Mouse (Mus musculus) neural tube, embryonic 14.5 days (tissue): ENCODE measurements around the gene Rfx4. TPM values are rescaled to one million over a fixed set of nuclear protein-coding genes. Genes with fewer than 3 reads are reported as not detected.

ENCODE experiments used
- ATAC-seq: fragments of 200-750 bp; cut with Nextera tagmentation; 2 replicates; pipeline ENCODE4 v1.8.0; 2017; ENCODE audit warnings: low read depth, mild to moderate bottlenecking, moderate TSS enrichment, moderate library complexity
- H3K27ac ChIP-seq: fragments of 300-500 bp; sonication (generic); 2 replicates; pipeline ENCODE4 v1.5.1; 2014; ENCODE audit warnings: low read depth, mild to moderate bottlenecking, control low read depth, low read length, moderate library complexity, mixed read lengths
- H3K27me3 ChIP-seq: fragments of 300-500 bp; sonication (generic); 2 replicates; pipeline ENCODE4 v1.6.1; 2014; ENCODE audit warnings: low read length; ENCODE audit not compliant: control insufficient read depth, insufficient read depth
- H3K36me3 ChIP-seq: fragments of 300-500 bp; sonication (generic); 2 replicates; pipeline ENCODE4 v1.6.1; 2014; ENCODE audit warnings: low read length, mixed read lengths; ENCODE audit not compliant: control insufficient read depth, insufficient read depth
- H3K4me1 ChIP-seq: fragments of 300-500 bp; sonication (generic); 2 replicates; pipeline ENCODE4 v1.6.1; 2014; ENCODE audit warnings: low read length; ENCODE audit not compliant: control insufficient read depth, insufficient read depth
- H3K4me2 ChIP-seq: fragments of 300-500 bp; sonication (generic); 2 replicates; pipeline ENCODE4 v1.6.1; 2014; ENCODE audit warnings: mild to moderate bottlenecking, low read depth, low read length, control low read depth
- H3K4me3 ChIP-seq: fragments of 300-500 bp; sonication (generic); 2 replicates; pipeline ENCODE4 v1.5.1; 2014; ENCODE audit warnings: low read depth, low read length, control low read depth, mixed read lengths
- H3K9ac ChIP-seq: fragments of 300-500 bp; sonication (generic); replicated peaks from 2 replicates; pipeline ENCODE4 v1.6.1; 2014; ENCODE audit warnings: low read depth, mild to moderate bottlenecking, control low read depth, low read length, mixed read lengths
- H3K9me3 ChIP-seq: fragments of 300-500 bp; sonication (generic); 2 replicates; pipeline ENCODE4 v1.6.1; 2016; ENCODE audit warnings: low read length; ENCODE audit not compliant: control insufficient read depth
- WGBS: fragments of 180-500 bp; shearing (Covaris S2); extraction: QIAGEN DNeasy Blood & Tissue Kit; methylation state at CpG from one replicate; pipeline ENCODE4 v1.1.7; 2014; 5-methylcytosine and 5-hydroxymethylcytosine counted together
- polyA plus RNA-seq: library from polyadenylated mRNA; unstranded; fragments of >200 nt; fragmentation: Nextera tagmentation; extraction: Ambion mirVana; gene quantifications from 2 replicates; pipeline ENCODE4 v1.2.1, GENCODE M21; 2014

Gene Rfx4
- polyA plus RNA-seq, 1 experiment from 2014 or later: 23.2 TPM

GRCm38 (mm10) chr10:84815676-84816436, 60.0 kb downstream of the Rfx4 start:
- Histone ChIP-seq H3K27ac (no peak overlapping the region), H3K4me2 (no peak overlapping the region), H3K36me3 (no peaks in the 10 kb centered on the region), H3K4me3 (no peak overlapping the region), H3K9ac (no peak overlapping the region), H3K27me3 (no peaks in the 10 kb centered on the region), H3K9me3 (no peaks in the 10 kb centered on the region), H3K4me1 (no peaks in the 10 kb centered on the region)
- ATAC-seq: no peak
- WGBS: 71% methylated on average over 4 of the region's 4 CpGs

DNA sequence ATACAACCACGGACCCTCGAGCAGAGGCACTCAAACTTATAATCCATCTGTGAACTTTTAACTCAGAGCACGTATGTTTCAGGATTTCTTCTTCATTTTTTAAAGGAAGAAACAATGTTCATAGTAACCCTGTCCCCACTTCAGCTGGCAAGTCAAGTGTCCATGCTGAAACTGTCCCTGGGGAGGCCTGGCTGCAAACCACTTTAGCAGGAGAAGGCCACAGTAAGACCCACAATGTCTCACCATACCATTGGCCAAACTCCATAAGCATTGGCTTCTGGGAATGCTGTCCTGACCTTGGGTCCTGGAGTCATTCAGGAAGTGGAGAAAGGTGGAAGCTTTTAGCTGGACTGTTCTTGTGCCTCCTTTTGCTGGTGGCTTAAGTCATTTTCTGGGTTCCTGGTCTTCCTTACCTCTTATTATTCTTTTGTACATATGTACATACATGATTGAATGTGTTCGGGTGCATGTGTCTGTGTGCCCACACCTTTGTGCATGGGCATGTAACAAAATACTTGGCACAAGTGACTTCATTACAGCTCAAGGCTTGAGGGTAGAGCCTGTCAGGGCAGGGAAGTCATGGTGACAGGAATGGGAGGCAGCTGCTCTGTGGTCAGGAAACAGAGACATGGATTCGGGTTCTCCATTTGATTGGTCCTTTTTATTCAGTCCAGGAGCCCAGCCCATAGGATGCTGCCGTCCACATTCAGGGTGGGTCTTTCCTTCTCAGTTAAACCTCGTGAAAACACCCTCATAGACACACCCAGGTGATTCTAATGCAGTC, 61.4 kb downstream of the Rfx4 start:
- H3K9me3 ChIP-seq: no peaks in the 10 kb centered on the region
- H3K4me1 ChIP-seq: no peaks in the 10 kb centered on the region
- no peak overlapping the region for H3K4me2 ChIP-seq
- no peaks in the 10 kb centered on the region for H3K36me3 ChIP-seq
- H3K9ac ChIP-seq: no peak overlapping the region
- H3K27ac ChIP-seq: no peak overlapping the region
- H3K4me3 ChIP-seq: no peak overlapping the region
- no peaks in the 10 kb centered on the region for H3K27me3 ChIP-seq
- ATAC-seq: no peak
- 85% methylated on average over 7 of the region's 7 CpGs for WGBS

GRCm38 (mm10) chr10:84819669-84820068, 63.8 kb downstream of the Rfx4 start:
- WGBS: 62% methylated on average over 6 of the region's 6 CpGs
- Histone ChIP-seq H3K36me3 (no peaks in the 10 kb centered on the region), H3K27me3 (no peaks in the 10 kb centered on the region), H3K4me1 (peaks cover 12% of the 10 kb centered on the region; the same call in 1 of the 2 replicates), H3K27ac (no peak overlapping the region), H3K9me3 (no peaks in the 10 kb centered on the region), H3K4me3 (no peak overlapping the region), H3K4me2 (no peak overlapping the region), H3K9ac (no peak overlapping the region)
- ATAC-seq: no peak

DNA sequence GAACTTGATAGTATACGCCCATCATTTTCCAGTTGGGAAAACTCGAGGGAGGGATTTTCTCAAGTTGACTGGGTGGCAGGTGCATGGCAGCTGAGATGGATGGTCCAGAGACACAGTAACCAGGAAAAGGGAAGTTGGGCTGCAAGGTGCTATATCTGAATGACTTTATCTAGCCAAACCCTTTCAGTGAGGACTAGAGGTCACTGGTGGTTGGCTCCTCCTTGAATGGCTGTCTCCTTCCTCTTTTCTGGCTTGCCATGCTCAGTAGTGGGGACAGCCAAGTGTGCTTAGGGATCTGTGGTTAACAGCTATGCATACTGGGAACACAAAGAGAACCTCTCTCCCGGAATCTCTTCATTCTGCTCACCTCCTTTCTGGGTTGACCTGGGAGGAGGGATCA, 64.4 kb downstream of the Rfx4 start:
- no peak overlapping the region for H3K4me3 ChIP-seq
- H3K4me1 ChIP-seq: peaks cover 12% of the 10 kb centered on the region; the same call in 1 of the 2 replicates
- H3K36me3 ChIP-seq: no peaks in the 10 kb centered on the region
- H3K9ac ChIP-seq: no peak overlapping the region
- no peaks in the 10 kb centered on the region for H3K27me3 ChIP-seq
- no peak overlapping the region for H3K4me2 ChIP-seq
- H3K27ac ChIP-seq: no peak overlapping the region
- no peaks in the 10 kb centered on the region for H3K9me3 ChIP-seq
- no peak for ATAC-seq
- WGBS: 60% methylated on average over 3 of the region's 3 CpGs

GRCm38 (mm10) chr10:84822741-84823151, 66.9 kb downstream of the Rfx4 start:
- peak; percentile 75 for ATAC-seq
- Histone ChIP-seq H3K4me1 (peaks cover 12% of the 10 kb centered on the region; the same call in 1 of the 2 replicates), H3K9me3 (no peaks in the 10 kb centered on the region), H3K4me2 (no peak overlapping the region), H3K27ac (no peak overlapping the region), H3K27me3 (no peaks in the 10 kb centered on the region), H3K9ac (no peak overlapping the region), H3K36me3 (no peaks in the 10 kb centered on the region), H3K4me3 (no peak overlapping the region)
- WGBS: 3% methylated on average over 9 of the region's 9 CpGs

DNA sequence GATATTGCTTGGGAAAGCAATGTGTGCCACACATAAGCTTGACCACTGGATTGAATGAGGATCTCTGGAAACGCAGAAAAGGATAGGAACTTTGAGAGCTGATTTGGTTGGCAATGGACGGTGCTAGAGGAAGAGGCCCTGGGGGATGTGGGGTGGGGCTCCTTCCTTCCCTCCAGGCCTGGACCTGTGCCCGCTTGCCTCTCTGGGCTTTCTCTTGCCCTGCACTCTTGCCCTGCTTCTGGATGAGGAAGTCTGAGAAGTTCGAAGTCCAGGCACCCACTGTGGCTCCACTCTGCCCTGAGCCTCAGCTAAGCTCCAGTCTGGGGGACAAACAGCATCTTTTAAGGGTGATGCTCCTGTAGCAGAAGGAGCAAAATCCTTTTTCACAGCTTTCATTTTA, 67.8 kb downstream of the Rfx4 start:
- Histone ChIP-seq H3K27me3 (no peaks in the 10 kb centered on the region), H3K27ac (no peak overlapping the region), H3K4me1 (peaks cover 12% of the 10 kb centered on the region; the same call in 1 of the 2 replicates), H3K4me3 (no peak overlapping the region), H3K9ac (no peak overlapping the region), H3K4me2 (no peak overlapping the region), H3K36me3 (no peaks in the 10 kb centered on the region), H3K9me3 (no peaks in the 10 kb centered on the region)
- no peak for ATAC-seq
- 30% methylated on average over 4 of the region's 4 CpGs for WGBS

DNA sequence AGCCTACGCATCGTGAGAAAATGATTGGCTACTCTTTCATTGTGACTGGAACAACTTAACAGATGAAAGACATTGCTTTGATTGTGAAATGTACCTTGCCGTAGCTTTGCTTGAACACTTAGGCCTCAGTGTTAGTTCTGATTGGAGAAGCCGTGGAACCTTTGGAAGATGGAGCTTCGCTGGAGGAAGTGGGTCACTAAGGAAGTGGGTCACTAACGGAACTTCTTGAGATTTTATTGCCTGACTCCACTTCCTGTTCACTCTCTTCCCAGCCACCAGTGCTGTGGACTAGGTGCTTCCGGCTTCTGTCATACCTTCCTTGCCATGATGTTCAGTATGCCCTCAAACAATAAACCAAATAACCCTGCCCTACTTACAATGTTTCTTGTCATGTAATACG, 73.1 kb downstream of the Rfx4 start:
- Histone ChIP-seq H3K4me1 (no peaks in the 10 kb centered on the region), H3K27ac (no peak overlapping the region), H3K4me3 (no peak overlapping the region), H3K9me3 (no peaks in the 10 kb centered on the region), H3K36me3 (no peaks in the 10 kb centered on the region), H3K9ac (no peak overlapping the region), H3K4me2 (no peak overlapping the region), H3K27me3 (no peaks in the 10 kb centered on the region)
- ATAC-seq: no peak
- WGBS: 86% methylated on average over 8 of the region's 8 CpGs

- Histone ChIP-seq H3K27me3 (no peaks in the 10 kb centered on the region), H3K4me1 (no peaks in the 10 kb centered on the region), H3K4me3 (no peak overlapping the region), H3K36me3 (no peaks in the 10 kb centered on the region), H3K4me2 (no peak overlapping the region), H3K9ac (no peak overlapping the region), H3K27ac (no peak overlapping the region), H3K9me3 (no peaks in the 10 kb centered on the region)
- WGBS: 79% methylated on average over 6 of the region's 6 CpGs
- ATAC-seq: no peak
Measured at GRCm38 (mm10) chr10:84835596-84835995, 79.7 kb downstream of the Rfx4 start.

GRCm38 (mm10) chr10:84836104-84836503, 80.2 kb downstream of the Rfx4 start:
- no peak overlapping the region for H3K27ac ChIP-seq

More at GRCm38 (mm10) chr10:84836104-84836503, 80.2 kb downstream of the Rfx4 start:
- WGBS: 50% methylated on average over 4 of the region's 4 CpGs
- H3K4me1 ChIP-seq: no peaks in the 10 kb centered on the region
- peak; percentile 17; the same call in 1 of the 2 replicates for ATAC-seq
- no peak overlapping the region for H3K4me3 ChIP-seq
- no peaks in the 10 kb centered on the region for H3K36me3 ChIP-seq
- H3K27me3 ChIP-seq: no peaks in the 10 kb centered on the region
- H3K9me3 ChIP-seq: no peaks in the 10 kb centered on the region
- no peak overlapping the region for H3K4me2 ChIP-seq
- no peak overlapping the region for H3K9ac ChIP-seq
